Mouse (Mus musculus) brain, embryonic 14.5 days (tissue): ENCODE measurements around the gene Nrg4. TPM values are rescaled to one million over a fixed set of nuclear protein-coding genes. Genes with fewer than 3 reads are reported as not detected.

Experiments used
- DNase-seq: peaks from one replicate; pipeline ENCODE4 v3.0.0-alpha.2; 2011; ENCODE audit warnings: low read depth
- CTCF ChIP-seq: fragments of 200-500 bp; IDR thresholded peaks from 2 replicates; pipeline ENCODE4 v1.5.1; 2012; ENCODE audit warnings: inconsistent platforms, mild to moderate bottlenecking, moderate library complexity, borderline replicate concordance; ENCODE audit not compliant: insufficient read depth, insufficient read length; ENCODE audit errors: extremely low read depth
- POLR2A ChIP-seq: fragments of 200-500 bp; IDR thresholded peaks from 2 replicates; pipeline ENCODE4 v1.6.1; 2012; ENCODE audit warnings: mild to moderate bottlenecking, inconsistent platforms, borderline replicate concordance; ENCODE audit not compliant: poor library complexity, insufficient read depth, insufficient read length, severe bottlenecking; ENCODE audit errors: extremely low read depth
- polyA plus RNA-seq: library from polyadenylated mRNA; depleted of rRNA; stranded (reverse); fragments of >200 nt; gene quantifications from 2 replicates; pipeline ENCODE4 v1.2.3, GENCODE M21; 2012

Nrg4 gene
- polyA plus RNA-seq, 1 experiment, result 0.40 TPM

DNA sequence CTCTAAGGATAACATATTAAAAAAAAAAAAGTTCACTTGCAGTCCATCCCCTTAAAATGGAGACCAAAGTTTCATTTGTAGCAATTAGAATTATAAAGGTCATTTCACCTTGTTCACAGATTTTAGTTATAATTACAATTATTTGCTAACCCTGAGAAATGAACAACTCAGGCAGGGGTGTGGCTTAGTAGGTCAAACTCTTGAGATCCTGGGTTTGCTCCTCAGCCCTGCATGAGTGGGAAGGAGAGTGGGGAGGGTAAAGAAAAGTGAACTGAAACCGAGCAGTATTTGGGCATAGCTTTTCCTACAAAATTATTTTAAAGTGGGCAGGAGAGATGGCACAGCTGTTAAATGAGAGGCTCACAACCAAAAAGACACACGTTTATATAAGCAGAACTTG is 19.6 kb downstream of the Nrg4 start:
- TF ChIP-seq POLR2A, result no peak
- TF ChIP-seq CTCF, result no peak

GRCm38 (mm10) chr9:55296221-55296620 is 30.4 kb downstream of the Nrg4 start:
- no peak for DNase-seq
- no peak for TF ChIP-seq CTCF
- TF ChIP-seq POLR2A, result no peak

More for the DNA sequence above, 19.6 kb downstream of the Nrg4 start:
- no peak for DNase-seq

GRCm38 (mm10) chr9:55291966-55292365 is 34.7 kb downstream of the Nrg4 start:
- DNase-seq, result no peak
- TF ChIP-seq CTCF, result no peak
- TF ChIP-seq POLR2A, result no peak

DNA sequence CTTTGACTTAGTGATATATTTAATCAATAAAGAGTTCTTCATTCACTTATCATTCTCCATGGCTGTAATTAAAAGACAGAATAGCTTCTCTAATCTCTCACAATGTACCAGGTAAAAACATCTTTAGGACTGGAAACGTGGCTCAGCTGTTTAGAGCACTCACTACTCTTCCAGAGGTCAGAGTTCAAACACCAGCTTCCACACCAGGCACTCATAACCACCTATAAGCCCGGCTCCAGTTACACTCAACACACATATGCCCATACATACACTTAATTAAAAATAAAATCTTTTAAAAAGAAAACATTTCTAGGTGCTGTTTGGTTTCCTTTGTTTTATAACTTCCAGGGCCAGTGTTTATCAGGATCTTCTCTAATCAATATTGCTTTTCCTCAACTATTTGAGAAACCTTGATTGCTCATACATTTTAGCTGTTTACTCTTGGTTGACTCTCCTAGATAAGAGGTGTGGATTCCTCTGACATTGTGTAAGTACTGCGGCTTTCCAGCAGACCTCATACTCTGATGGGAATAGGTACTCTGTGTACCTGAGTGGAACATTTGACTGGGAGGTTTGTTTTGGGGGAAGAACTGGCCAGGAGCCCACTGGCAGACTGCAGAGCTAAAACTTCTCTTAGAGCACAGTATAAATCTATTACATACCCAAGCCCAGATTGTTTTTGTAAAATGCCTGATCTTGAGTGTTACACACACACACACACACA is 37.0 kb downstream of the Nrg4 start:
- TF ChIP-seq POLR2A (no peak), CTCF (no peak)
- no peak for DNase-seq

- TF ChIP-seq CTCF (no peak), POLR2A (no peak)
- no peak for DNase-seq
Observed at GRCm38 (mm10) chr9:55285197-55285596, 41.4 kb downstream of the Nrg4 start.

- no peak for DNase-seq
- TF ChIP-seq POLR2A, result no peak
- TF ChIP-seq CTCF, result no peak
Observed at GRCm38 (mm10) chr9:55283516-55283915, 43.1 kb downstream of the Nrg4 start.

DNA sequence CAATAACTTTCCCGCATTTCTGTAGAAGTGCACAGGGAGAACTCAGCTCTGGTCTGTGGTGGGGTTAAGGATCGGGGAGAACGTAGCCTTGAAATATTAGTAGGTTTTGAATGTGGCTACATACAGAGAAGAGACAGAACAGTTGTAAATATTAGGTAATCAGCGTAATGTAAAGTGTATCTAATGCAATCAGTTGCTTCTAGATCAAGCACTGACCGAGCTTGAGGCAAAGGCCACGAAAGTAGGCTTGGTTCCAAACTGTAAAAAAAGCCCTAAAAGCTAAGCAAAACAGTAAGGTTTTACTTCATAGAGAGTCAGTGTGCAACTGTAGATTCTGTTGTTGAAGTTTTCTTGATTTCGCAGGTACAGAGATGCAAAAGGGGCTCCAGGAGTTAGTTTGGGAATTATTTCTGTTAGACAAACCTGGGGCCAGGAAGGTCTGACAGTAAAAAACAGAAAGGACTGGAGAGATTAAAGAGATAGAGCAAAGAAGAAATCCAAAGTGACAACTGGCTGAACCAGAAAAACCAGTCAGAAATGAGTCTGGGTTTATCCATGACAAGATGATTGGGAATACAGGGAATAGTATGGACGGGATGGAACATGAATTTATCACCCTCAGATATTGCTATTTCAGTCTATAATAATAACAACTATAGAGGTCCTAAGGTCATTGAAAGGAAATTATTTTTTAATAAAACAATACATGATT is 47.4 kb downstream of the Nrg4 start:
- TF ChIP-seq CTCF, result no peak
- TF ChIP-seq POLR2A, result no peak
- no peak for DNase-seq

DNA sequence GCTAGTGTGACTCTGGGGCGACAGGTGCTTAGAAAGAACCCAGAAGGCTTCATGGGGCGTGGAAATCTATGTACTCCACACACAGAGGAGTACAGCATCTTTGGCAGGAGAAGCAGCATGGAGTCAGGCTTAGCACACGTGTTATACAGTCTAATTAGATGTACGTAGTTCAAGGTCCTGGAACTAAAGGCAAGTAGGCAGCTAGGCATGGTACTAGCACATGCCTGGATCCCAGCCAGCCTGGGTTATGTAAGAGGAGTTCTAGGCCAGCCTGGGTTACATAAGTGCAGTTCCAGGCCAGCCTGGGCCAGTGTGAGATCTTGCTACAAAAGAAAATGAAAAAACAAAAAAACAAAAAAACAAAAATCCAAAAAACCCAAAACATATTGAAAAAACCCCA is 49.1 kb downstream of the Nrg4 start:
- no peak for TF ChIP-seq CTCF
- no peak for TF ChIP-seq POLR2A
- DNase-seq, result no peak

GRCm38 (mm10) chr9:55273906-55274305 is 52.7 kb downstream of the Nrg4 start:
- DNase-seq, result no peak
- no peak for TF ChIP-seq POLR2A
- TF ChIP-seq CTCF, result no peak

- DNase-seq, result no peak
- no peak for TF ChIP-seq POLR2A
- TF ChIP-seq CTCF, result no peak
Observed at GRCm38 (mm10) chr9:55271960-55272560, 54.6 kb downstream of the Nrg4 start.
